8 mouse cellular contexts compared by ENCODE assay signal in genomic region chr3:96557694-96558093, GRCm38 (mm10). TPM values are rescaled to one million over a fixed set of nuclear protein-coding genes. Genes with fewer than 3 reads are reported as not detected.
DNase-seq lines count a peak whose midpoint lies in the region; ATAC-seq and TF ChIP-seq lines count a peak whose summit lies in the region.

Txnip (plus strand) TSS chr3:96557957.

- no peaks in the 10 kb centered on the region for H3K9me3 ChIP-seq in megakaryocyte, embryonic 14.5 days

- H3K27me3 ChIP-seq in megakaryocyte, embryonic 14.5 days (replicated peaks), result no peaks in the 10 kb centered on the region

- ATAC-seq in activated CD4-positive, CD25-positive, alpha-beta regulatory T cell, adult 4 months, result peak; percentile 80

- H3K36me3 ChIP-seq in megakaryocyte, embryonic 14.5 days (replicated peaks; ENCODE audit: low read length), result peaks cover 40% of the 10 kb centered on the region

- no peak for TF ChIP-seq CTCF in cortical plate, adult 2 months (IDR thresholded peaks at IDR 0.05; ENCODE audit: extremely low read depth, insufficient read depth, low read length)

- H3K27ac ChIP-seq in cortical plate, adult 2 months (ENCODE audit: insufficient read depth, low read length), result peak within 1 kb of the TSS; percentile 72

- DNase-seq in gastrocnemius, adult 8-10 months (ENCODE audit: low spot score in 2 of 2), result peak; percentile 100
- peak; percentile 96 for DNase-seq in hindlimb bud, embryonic 11.5 days (ENCODE audit: extremely low spot score, low read depth, low spot score)
- DNase-seq in left cerebral cortex, adult 8-10 months (ENCODE audit: low spot score in 2 of 2), result peak; percentile 84 to 94
- DNase-seq in right cerebral cortex, postnatal 10 days (ENCODE audit: low spot score in 2 of 2), result peak; percentile 99
- peak; percentile 99 for DNase-seq in urinary bladder, postnatal 25 days (ENCODE audit: low spot score)

- no peaks in the 10 kb centered on the region; the same call in 1 of the 2 replicates for H3K4me1 ChIP-seq in cortical plate, adult 2 months (ENCODE audit: control insufficient read depth, insufficient read depth, low read length)
- H3K4me1 ChIP-seq in megakaryocyte, embryonic 14.5 days, result peaks cover 51% of the 10 kb centered on the region

- TF ChIP-seq POLR2A in cortical plate, adult 2 months (IDR thresholded peaks at IDR 0.05; ENCODE audit: extremely low read depth, insufficient read depth, low read length), result peak; percentile 97

- H3K4me3 ChIP-seq in cortical plate, adult 2 months (ENCODE audit: insufficient read depth, low read length), result peak within 1 kb of the TSS; percentile 68
- H3K4me3 ChIP-seq in megakaryocyte, embryonic 14.5 days (replicated peaks), result peak within 1 kb of the TSS; percentile 96

RNA-seq across cellular contexts. Expression of gene Txnip, which starts in this region (rescaled TPM):
- polyA plus RNA-seq in activated CD4-positive, CD25-positive, alpha-beta regulatory T cell, adult 4 months (2017; shearing (Covaris generic)), result 100 to 1,000 TPM; 276 to 326 TPM
- 31.4 and 38.5 TPM in 2 replicates for polyA plus RNA-seq in cortical plate, adult 2 months (2012; rRNA removed)
- total RNA-seq in gastrocnemius, adult 8-10 months (2022), result 100 to 1,000 TPM; 365 to 573 (median 474) TPM
- 10 to 100 TPM; 21.7 to 37.3 (median 26.8) TPM for total RNA-seq in left cerebral cortex, adult 8-10 months (2022)
- polyA plus RNA-seq in megakaryocyte, embryonic 14.5 days (2012; ENCODE audit: insufficient read depth, low replicate concordance), result 4.1 and 22.7 TPM in 2 replicates

Comparison
In these comparisons a context has a peak if more than half of its experiments do, and no peak if none do; other contexts are left out.
1. Peak in every context shown above with its lines: DNase-seq, ATAC-seq, H3K4me3 ChIP-seq and H3K27ac ChIP-seq.
2. RNA of gene Txnip (total RNA-seq): 365 to 573 TPM in gastrocnemius, adult 8-10 months; 21.7 to 37.3 TPM in left cerebral cortex, adult 8-10 months; every median in the first group is over 4 times any median in the second.